8 mouse cellular contexts compared by ENCODE assay signal in genomic region chr7:19000421-19000820, GRCm38 (mm10). TPM values are rescaled to one million over a fixed set of nuclear protein-coding genes. Genes with fewer than 3 reads are reported as not detected.
DNase-seq lines count a peak whose midpoint lies in the region; ATAC-seq and TF ChIP-seq lines count a peak whose summit lies in the region.

No protein-coding gene starts in this region.

- no peak for TF ChIP-seq POLR2A in heart, adult 2 months (IDR thresholded peaks at IDR 0.05; ENCODE audit: insufficient read depth, low read depth, low read length)
- peak; percentile 20; the same call in 1 of the 2 replicates for TF ChIP-seq POLR2A in bone marrow, adult 2 months (IDR thresholded peaks at IDR 0.05; ENCODE audit: borderline replicate concordance, control insufficient read depth, low read depth, low read length)

- no peak for ATAC-seq in hindbrain, embryonic 14.5 days (ENCODE audit: low FRiP score)
- no peak for ATAC-seq in midbrain, embryonic 15.5 days (replicated peaks)
- no peak for ATAC-seq in inflammation-experienced regulatory T-cells, adult 6 months
- ATAC-seq in megakaryocyte-erythroid progenitor cell, adult 5-6 weeks (replicated peaks; ENCODE audit: low FRiP score, low TSS enrichment, poor library complexity, severe bottlenecking), result no peak

- DNase-seq in heart, adult 2 months, result peak in 1 of 2 experiments; percentile 29
- no peak for DNase-seq in heart, postnatal 25 days (ENCODE audit: low spot score)
- no peak for DNase-seq in hindbrain, embryonic 14.5 days (ENCODE audit: low spot score)
- no peak for DNase-seq in embryo, embryonic 9.5 days (ENCODE audit: extremely low spot score)

- no peaks in the 10 kb centered on the region; the same call in 1 of the 2 replicates for H3K36me3 ChIP-seq in heart, adult 2 months (ENCODE audit: control insufficient read depth, insufficient read depth, low read length)
- H3K36me3 ChIP-seq in hindbrain, embryonic 14.5 days (replicated peaks; ENCODE audit: control insufficient read depth, insufficient read depth), result peaks cover 14% of the 10 kb centered on the region
- peaks cover 3% of the 10 kb centered on the region; the same call in 1 of the 2 replicates for H3K36me3 ChIP-seq in midbrain, embryonic 15.5 days (replicated peaks)

- no peaks in the 10 kb centered on the region for H3K9me3 ChIP-seq in hindbrain, embryonic 14.5 days (ENCODE audit: control insufficient read depth, low read length)
- H3K9me3 ChIP-seq in midbrain, embryonic 15.5 days, result no peaks in the 10 kb centered on the region

- H3K27me3 ChIP-seq in heart, adult 2 months (ENCODE audit: control insufficient read depth, insufficient read depth, low read length), result no peaks in the 10 kb centered on the region
- H3K27me3 ChIP-seq in hindbrain, embryonic 14.5 days (ENCODE audit: control insufficient read depth, insufficient read depth, low read length), result no peaks in the 10 kb centered on the region
- no peaks in the 10 kb centered on the region for H3K27me3 ChIP-seq in midbrain, embryonic 15.5 days (replicated peaks)

- H3K79me2 ChIP-seq in heart, adult 2 months (replicated peaks; ENCODE audit: control insufficient read depth, insufficient read depth, low read length), result peaks cover 4% of the 10 kb centered on the region; the same call in 1 of the 2 replicates

- TF ChIP-seq EP300 in heart, adult 2 months (IDR thresholded peaks at IDR 0.05; ENCODE audit: insufficient read depth, low read depth, low read length), result no peak

- H3K4me3 ChIP-seq in heart, adult 2 months, result peak overlapping the region; percentile 45
- peak overlapping the region; percentile 59 for H3K4me3 ChIP-seq in bone marrow, adult 2 months (replicated peaks; ENCODE audit: control insufficient read depth, low read depth, low read length)
- peak overlapping the region; percentile 25 for H3K4me3 ChIP-seq in hindbrain, embryonic 14.5 days (replicated peaks; ENCODE audit: low read length)
- H3K4me3 ChIP-seq in midbrain, embryonic 15.5 days, result peak overlapping the region; percentile 23

- H3K9ac ChIP-seq in heart, adult 2 months (ENCODE audit: low read depth, low read length), result peak overlapping the region; percentile 57
- H3K9ac ChIP-seq in hindbrain, embryonic 14.5 days, result peak overlapping the region; percentile 47
- H3K9ac ChIP-seq in midbrain, embryonic 15.5 days, result no peak overlapping the region

- H3K27ac ChIP-seq in heart, adult 2 months, result peak overlapping the region; percentile 94
- H3K27ac ChIP-seq in bone marrow, adult 2 months (ENCODE audit: control insufficient read depth, insufficient read depth, low read depth, low read length, poor library complexity), result peak overlapping the region; percentile 47
- H3K27ac ChIP-seq in hindbrain, embryonic 14.5 days, result no peak overlapping the region
- H3K27ac ChIP-seq in midbrain, embryonic 15.5 days, result no peak overlapping the region

- intact Hi-C loops in heart, adult 2 months (cut with DNase I), result no loop called here
- intact Hi-C loops in heart, postnatal 25 days (cut with DNase I), result no loop called here

- no peak for TF ChIP-seq CTCF in heart, adult 2 months (IDR thresholded peaks at IDR 0.05)
- no peak for TF ChIP-seq CTCF in bone marrow, adult 2 months (IDR thresholded peaks at IDR 0.05; ENCODE audit: control insufficient read depth, insufficient read depth, low read length)

- peaks cover 2% of the 10 kb centered on the region; the same call in 1 of the 2 replicates for H3K4me1 ChIP-seq in heart, adult 2 months (ENCODE audit: control insufficient read depth, insufficient read depth, low read length)
- H3K4me1 ChIP-seq in bone marrow, adult 2 months (ENCODE audit: control insufficient read depth, insufficient read depth, low read length), result no peaks in the 10 kb centered on the region; the same call in 1 of the 2 replicates
- peaks cover 10% of the 10 kb centered on the region for H3K4me1 ChIP-seq in hindbrain, embryonic 14.5 days (replicated peaks; ENCODE audit: control insufficient read depth, insufficient read depth, low read length)
- H3K4me1 ChIP-seq in midbrain, embryonic 15.5 days, result peaks cover 26% of the 10 kb centered on the region

- peak overlapping the region; percentile 45 for H3K4me2 ChIP-seq in hindbrain, embryonic 14.5 days (replicated peaks)
- peak overlapping the region; percentile 42 for H3K4me2 ChIP-seq in midbrain, embryonic 15.5 days

- WGBS in heart, adult 2 months, result 31% methylated on average over 10 of the region's 10 CpGs
- 24% methylated on average over 10 of the region's 10 CpGs for WGBS in bone marrow, adult 2 months
- 62% methylated on average over 10 of the region's 10 CpGs for WGBS in hindbrain, embryonic 14.5 days
- WGBS in midbrain, embryonic 15.5 days, result 52% methylated on average over 10 of the region's 10 CpGs

RNA-seq across cellular contexts. Expression of gene Irf2bp1, which starts 3.4 kb away (rescaled TPM):
- total RNA-seq in heart, adult 2 months (2021), result 10 to 100 TPM; 22.5 to 24.5 TPM
- 12.7 and 15.1 TPM in 2 replicates for polyA plus RNA-seq in heart, adult 2 months (2012; rRNA removed)
- total RNA-seq in heart, postnatal 25 days (2021), result 10 to 100 TPM; 20.2 to 23.6 TPM
- polyA plus RNA-seq in bone marrow, adult 2 months (2011; ENCODE audit: insufficient read depth, insufficient read length, low replicate concordance, missing spikeins), result 6.8 and 7.3 TPM in 2 replicates
- polyA plus RNA-seq in hindbrain, embryonic 14.5 days (2014; fragmentation: Nextera tagmentation; extraction: Ambion mirVana), result 32.4 and 38.1 TPM in 2 replicates
- 33.4 and 40.2 TPM in 2 replicates for polyA plus RNA-seq in midbrain, embryonic 15.5 days (2015; fragmentation: Nextera tagmentation; extraction: Ambion mirVana)
- 1 to 10 TPM; 1.1 to 2.6 (median 1.9) TPM for polyA plus RNA-seq in inflammation-experienced regulatory T-cells, adult 6 months (2017; shearing (Covaris generic))
- total RNA-seq in megakaryocyte-erythroid progenitor cell, adult 5-6 weeks (2014; fragmentation: Nextera tagmentation), result 23.8 TPM in 2 replicates
- 12.3 and 12.7 TPM in 2 replicates for total RNA-seq in megakaryocyte-erythroid progenitor cell, adult 5-6 weeks (2017)

RNA-seq across cellular contexts. Expression of gene Mypop, which starts 9.4 kb away (rescaled TPM):
- 1 to 10 TPM; 3.5 to 3.9 TPM for total RNA-seq in heart, adult 2 months (2021)
- 3.4 and 4.0 TPM in 2 replicates for polyA plus RNA-seq in heart, adult 2 months (2012; rRNA removed)
- 1 to 10 TPM; 3.2 to 4.0 TPM for total RNA-seq in heart, postnatal 25 days (2021)
- 0.83 and 1.1 TPM in 2 replicates for polyA plus RNA-seq in bone marrow, adult 2 months (2011; ENCODE audit: insufficient read depth, insufficient read length, low replicate concordance, missing spikeins)
- polyA plus RNA-seq in hindbrain, embryonic 14.5 days (2014; fragmentation: Nextera tagmentation; extraction: Ambion mirVana), result 6.7 and 7.4 TPM in 2 replicates
- polyA plus RNA-seq in midbrain, embryonic 15.5 days (2015; fragmentation: Nextera tagmentation; extraction: Ambion mirVana), result 5.8 and 6.2 TPM in 2 replicates
- 1 to 10 TPM; 2.1 to 2.7 (median 2.6) TPM for polyA plus RNA-seq in inflammation-experienced regulatory T-cells, adult 6 months (2017; shearing (Covaris generic))
- total RNA-seq in megakaryocyte-erythroid progenitor cell, adult 5-6 weeks (2014; fragmentation: Nextera tagmentation), result not detected in 2 replicates
- 0.23 and 2.0 TPM in 2 replicates for total RNA-seq in megakaryocyte-erythroid progenitor cell, adult 5-6 weeks (2017)

RNA-seq across cellular contexts. Expression of gene Nanos2, which starts 13.2 kb away (rescaled TPM):
- total RNA-seq in heart, adult 2 months (2021), result not detected
- polyA plus RNA-seq in heart, adult 2 months (2012; rRNA removed), result 0.08 TPM in 1 of 2 replicates, not detected in the other
- not detected for total RNA-seq in heart, postnatal 25 days (2021)
- polyA plus RNA-seq in bone marrow, adult 2 months (2011; ENCODE audit: insufficient read depth, insufficient read length, low replicate concordance, missing spikeins), result not detected in 2 replicates
- 0.52 and 0.69 TPM in 2 replicates for polyA plus RNA-seq in hindbrain, embryonic 14.5 days (2014; fragmentation: Nextera tagmentation; extraction: Ambion mirVana)
- 0.80 and 1.0 TPM in 2 replicates for polyA plus RNA-seq in midbrain, embryonic 15.5 days (2015; fragmentation: Nextera tagmentation; extraction: Ambion mirVana)
- not detected for polyA plus RNA-seq in inflammation-experienced regulatory T-cells, adult 6 months (2017; shearing (Covaris generic))
- not detected in 2 replicates for total RNA-seq in megakaryocyte-erythroid progenitor cell, adult 5-6 weeks (2014; fragmentation: Nextera tagmentation)
- not detected in 2 replicates for total RNA-seq in megakaryocyte-erythroid progenitor cell, adult 5-6 weeks (2017)

RNA-seq across cellular contexts. Expression of gene Foxa3, which starts 22.9 kb away (rescaled TPM):
- total RNA-seq in heart, adult 2 months (2021), result not detected
- polyA plus RNA-seq in heart, adult 2 months (2012; rRNA removed), result 0.06 TPM in 1 of 2 replicates, not detected in the other
- not detected for total RNA-seq in heart, postnatal 25 days (2021)
- polyA plus RNA-seq in bone marrow, adult 2 months (2011; ENCODE audit: insufficient read depth, insufficient read length, low replicate concordance, missing spikeins), result not detected in 2 replicates
- polyA plus RNA-seq in hindbrain, embryonic 14.5 days (2014; fragmentation: Nextera tagmentation; extraction: Ambion mirVana), result not detected in 2 replicates
- not detected in 2 replicates for polyA plus RNA-seq in midbrain, embryonic 15.5 days (2015; fragmentation: Nextera tagmentation; extraction: Ambion mirVana)
- polyA plus RNA-seq in inflammation-experienced regulatory T-cells, adult 6 months (2017; shearing (Covaris generic)), result not detected
- total RNA-seq in megakaryocyte-erythroid progenitor cell, adult 5-6 weeks (2014; fragmentation: Nextera tagmentation), result not detected in 2 replicates
- total RNA-seq in megakaryocyte-erythroid progenitor cell, adult 5-6 weeks (2017), result not detected in 2 replicates

RNA-seq across cellular contexts. Expression of gene Sympk, which starts 23.8 kb away (rescaled TPM):
- 10 to 100 TPM; 93.2 to 99.4 TPM for total RNA-seq in heart, adult 2 months (2021)
- polyA plus RNA-seq in heart, adult 2 months (2012; rRNA removed), result 54.9 and 61.3 TPM in 2 replicates
- total RNA-seq in heart, postnatal 25 days (2021), result 10 to 100 TPM; 76.3 to 80.1 TPM
- 34.3 and 108 TPM in 2 replicates for polyA plus RNA-seq in bone marrow, adult 2 months (2011; ENCODE audit: insufficient read depth, insufficient read length, low replicate concordance, missing spikeins)
- polyA plus RNA-seq in hindbrain, embryonic 14.5 days (2014; fragmentation: Nextera tagmentation; extraction: Ambion mirVana), result 18.7 and 18.8 TPM in 2 replicates
- polyA plus RNA-seq in midbrain, embryonic 15.5 days (2015; fragmentation: Nextera tagmentation; extraction: Ambion mirVana), result 30.6 and 32.7 TPM in 2 replicates
- 10 to 100 TPM in 1 of 3 experiments, 1 to 10 TPM in 2; 8.2 to 12.2 (median 9.2) TPM for polyA plus RNA-seq in inflammation-experienced regulatory T-cells, adult 6 months (2017; shearing (Covaris generic))
- total RNA-seq in megakaryocyte-erythroid progenitor cell, adult 5-6 weeks (2014; fragmentation: Nextera tagmentation), result 73.9 and 91.0 TPM in 2 replicates
- total RNA-seq in megakaryocyte-erythroid progenitor cell, adult 5-6 weeks (2017), result 35.3 and 52.2 TPM in 2 replicates

Comparison
In these comparisons a context has a peak if more than half of its experiments do, and no peak if none do; other contexts are left out.
1. H3K27ac ChIP-seq: peak in heart, adult 2 months (single experiment) and bone marrow, adult 2 months (single experiment); none in hindbrain, embryonic 14.5 days (single experiment) and midbrain, embryonic 15.5 days (single experiment).
2. Peak in every context shown above with its lines, with median percentiles within 50 percentile points of each other: H3K4me3 ChIP-seq.